Mouse (Mus musculus): ENCODE data around the gene E130309D02Rik.

- TF ChIP-seq CTCF (IDR thresholded peaks at IDR 0.05; ENCODE audit: insufficient read depth, low read depth, low read length) = no peak
- TF ChIP-seq POLR2A (IDR thresholded peaks at IDR 0.05; ENCODE audit: insufficient read depth, low read depth, low read length) = no peak
These were observed 10.9 kb downstream of the E130309D02Rik start for GRCm38 (mm10) chr5:143304251-143304650.
